Mouse (Mus musculus) right cerebral cortex, adult 18-20 months (tissue): ENCODE results near the gene Taf1c.
A peak's percentile ranks its signal among the peaks of the same experiment; 100 is the strongest.

Source experiments
- DNase-seq: peaks from one replicate; pipeline ENCODE4 v3.0.0; 2022; ENCODE audit warnings: mixed read lengths

Taf1c gene

GRCm38 (mm10) chr8:119571135-119571534 is 33.9 kb downstream of the Taf1c start:
- DNase-seq, result no peak

GRCm38 (mm10) chr8:119569881-119570280 is 35.1 kb downstream of the Taf1c start:
- no peak for DNase-seq

- no peak for DNase-seq
Observed at GRCm38 (mm10) chr8:119568951-119569350, 36.1 kb downstream of the Taf1c start.

GRCm38 (mm10) chr8:119568251-119568650 is 36.8 kb downstream of the Taf1c start:
- DNase-seq, result no peak

GRCm38 (mm10) chr8:119566367-119566766 is 38.7 kb downstream of the Taf1c start:
- DNase-seq, result no peak

GRCm38 (mm10) chr8:119563849-119564251 is 41.2 kb downstream of the Taf1c start:
- DNase-seq, result no peak

- DNase-seq, result no peak
Observed at GRCm38 (mm10) chr8:119559402-119559720, 45.7 kb downstream of the Taf1c start.

- DNase-seq, result peak; percentile 98
Observed at GRCm38 (mm10) chr8:119558603-119559401, 46.2 kb downstream of the Taf1c start, which contains the start of gene Mbtps1. Gene Mbtps1, minus strand, starts transcription at chr8:119558735.

GRCm38 (mm10) chr8:119557821-119558602 is 47.0 kb downstream of the Taf1c start:
- no peak for DNase-seq

GRCm38 (mm10) chr8:119557132-119557531 is 47.9 kb downstream of the Taf1c start:
- DNase-seq, result no peak

- DNase-seq, result no peak
Observed at GRCm38 (mm10) chr8:119555861-119556260, 49.2 kb downstream of the Taf1c start.

- no peak for DNase-seq
Observed at GRCm38 (mm10) chr8:119552967-119553366, 52.1 kb downstream of the Taf1c start.

GRCm38 (mm10) chr8:119548560-119549113 is 56.4 kb downstream of the Taf1c start:
- DNase-seq, result no peak
